Mouse (Mus musculus) hindbrain, postnatal 0 days (tissue): ENCODE measurements at regions not wholly inside any gene's neighbourhood (a gene's known extent, or its start where the extent isn't known, plus 50 kb on each side); places are given as distances from the start of the nearest gene placed in this dataset.

Experiments used
- ATAC-seq: fragments of 200-750 bp; cut with Nextera tagmentation; 2 replicates; pipeline ENCODE4 v1.8.0; 2017; ENCODE audit warnings: mild to moderate bottlenecking, moderate TSS enrichment, moderate library complexity
- DNase-seq: peaks from one replicate; pipeline ENCODE4 v3.0.0-alpha.2; 2015; ENCODE audit warnings: low spot score
- H3K27ac ChIP-seq: fragments of 300-500 bp; sonication (generic); 2 replicates; pipeline ENCODE4 v1.5.1; 2014; ENCODE audit warnings: mild to moderate bottlenecking
- H3K27me3 ChIP-seq: fragments of 300-500 bp; sonication (generic); 2 replicates; pipeline ENCODE4 v1.6.1; 2014; ENCODE audit warnings: low read length, mixed read lengths; ENCODE audit not compliant: insufficient read depth
- H3K36me3 ChIP-seq: fragments of 300-500 bp; sonication (generic); 2 replicates; pipeline ENCODE4 v1.6.1; 2014; ENCODE audit warnings: low read length, mixed read lengths; ENCODE audit not compliant: insufficient read depth
- H3K4me1 ChIP-seq: fragments of 300-500 bp; sonication (generic); 2 replicates; pipeline ENCODE4 v1.6.1; 2014; ENCODE audit warnings: antibody characterized with exemption, low read length, mixed read lengths; ENCODE audit not compliant: insufficient read depth
- H3K4me2 ChIP-seq: fragments of 300-500 bp; sonication (generic); 2 replicates; pipeline ENCODE4 v1.6.1; 2014; ENCODE audit warnings: low read depth, mild to moderate bottlenecking, low read length, moderate library complexity, mixed read lengths
- H3K4me3 ChIP-seq: fragments of 300-500 bp; sonication (generic); 2 replicates; pipeline ENCODE4 v1.5.1; 2014; ENCODE audit warnings: low read length
- H3K9ac ChIP-seq: fragments of 300-500 bp; sonication (generic); replicated peaks from 2 replicates; pipeline ENCODE4 v1.6.1; 2014; ENCODE audit warnings: mild to moderate bottlenecking, low read length, moderate library complexity, mixed read lengths
- H3K9me3 ChIP-seq: fragments of 300-500 bp; sonication (generic); 2 replicates; pipeline ENCODE4 v1.6.1; 2016; ENCODE audit warnings: low read length, mixed read lengths
- CTCF ChIP-seq: IDR thresholded peaks from 2 replicates; pipeline ENCODE4 v1.5.1; 2016; ENCODE audit warnings: antibody characterized with exemption, control low read depth, low read depth
- WGBS: fragments of 180-500 bp; shearing (Covaris S2); extraction: QIAGEN DNeasy Blood & Tissue Kit; methylation state at CpG from one replicate; pipeline ENCODE4 v1.1.7; 2014; 5-methylcytosine and 5-hydroxymethylcytosine counted together

GRCm38 (mm10) chr1:109471671-109472070 is 510.6 kb upstream of the Cdh7 start:
- no peak for TF ChIP-seq CTCF
- Histone ChIP-seq H3K4me3 (no peak overlapping the region), H3K27ac (no peak overlapping the region), H3K36me3 (no peaks in the 10 kb centered on the region), H3K9ac (no peak overlapping the region), H3K4me2 (no peak overlapping the region), H3K9me3 (no peaks in the 10 kb centered on the region), H3K27me3 (no peaks in the 10 kb centered on the region), H3K4me1 (no peaks in the 10 kb centered on the region)
- ATAC-seq (peak; percentile 82), DNase-seq (peak; percentile 76)
- WGBS: 44% methylated on average over 3 of the region's 3 CpGs

DNA sequence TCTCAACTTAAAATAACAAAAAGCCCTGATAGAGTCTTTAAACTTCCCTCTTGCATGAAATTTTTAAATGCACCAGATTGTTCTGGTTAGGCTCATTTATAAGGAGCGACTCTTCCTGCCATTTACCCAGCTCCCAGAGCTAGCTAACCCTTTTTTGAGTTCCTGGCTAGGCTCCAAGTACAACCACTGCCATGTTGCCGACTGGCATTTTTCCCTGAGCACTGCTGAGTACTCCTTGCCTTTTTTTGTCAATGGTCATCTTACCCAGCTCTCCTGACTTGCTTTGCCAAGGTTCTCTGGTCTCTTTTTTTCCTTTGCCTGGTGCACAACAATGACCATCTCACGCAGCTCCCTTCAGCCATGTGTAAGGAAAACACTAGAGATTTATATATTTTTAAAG is 500.8 kb upstream of the Cdh7 start:
- H3K27ac ChIP-seq: no peak overlapping the region
- H3K27me3 ChIP-seq: no peaks in the 10 kb centered on the region
- no peaks in the 10 kb centered on the region for H3K9me3 ChIP-seq
- TF ChIP-seq CTCF: no peak
- H3K4me1 ChIP-seq: no peaks in the 10 kb centered on the region
- ATAC-seq: no peak
- WGBS: 48% methylated on average over 3 of the region's 3 CpGs
- no peak overlapping the region for H3K4me3 ChIP-seq
- no peak overlapping the region for H3K4me2 ChIP-seq
- H3K9ac ChIP-seq: no peak overlapping the region
- no peaks in the 10 kb centered on the region for H3K36me3 ChIP-seq
- no peak for DNase-seq

DNA sequence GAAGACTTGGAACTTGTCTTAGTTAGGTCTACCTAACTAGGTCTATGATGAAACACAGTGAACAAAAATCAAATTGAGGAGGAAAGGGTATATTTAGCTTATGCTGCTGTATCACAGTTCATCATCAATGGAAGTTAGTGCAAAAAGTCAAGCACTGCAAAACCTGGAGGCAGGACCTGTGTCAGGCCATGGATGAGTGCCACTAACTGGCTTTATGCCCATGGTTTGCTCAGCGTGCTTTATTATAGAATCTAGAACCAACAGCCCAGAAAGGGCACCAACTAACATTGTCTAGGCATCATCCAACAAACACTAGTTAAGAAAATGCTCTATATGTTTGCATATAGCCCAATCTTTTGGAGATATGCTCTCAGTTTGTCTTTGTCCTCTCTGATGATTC is 486.3 kb upstream of the Cdh7 start:
- Histone ChIP-seq H3K9me3 (no peaks in the 10 kb centered on the region), H3K4me2 (no peak overlapping the region), H3K4me1 (no peaks in the 10 kb centered on the region), H3K27me3 (no peaks in the 10 kb centered on the region), H3K9ac (no peak overlapping the region), H3K27ac (no peak overlapping the region), H3K36me3 (no peaks in the 10 kb centered on the region), H3K4me3 (no peak overlapping the region)
- no peak for DNase-seq
- no peak for ATAC-seq
- no peak for TF ChIP-seq CTCF
- 57% methylated on average over 1 of the region's 1 CpGs for WGBS

DNA sequence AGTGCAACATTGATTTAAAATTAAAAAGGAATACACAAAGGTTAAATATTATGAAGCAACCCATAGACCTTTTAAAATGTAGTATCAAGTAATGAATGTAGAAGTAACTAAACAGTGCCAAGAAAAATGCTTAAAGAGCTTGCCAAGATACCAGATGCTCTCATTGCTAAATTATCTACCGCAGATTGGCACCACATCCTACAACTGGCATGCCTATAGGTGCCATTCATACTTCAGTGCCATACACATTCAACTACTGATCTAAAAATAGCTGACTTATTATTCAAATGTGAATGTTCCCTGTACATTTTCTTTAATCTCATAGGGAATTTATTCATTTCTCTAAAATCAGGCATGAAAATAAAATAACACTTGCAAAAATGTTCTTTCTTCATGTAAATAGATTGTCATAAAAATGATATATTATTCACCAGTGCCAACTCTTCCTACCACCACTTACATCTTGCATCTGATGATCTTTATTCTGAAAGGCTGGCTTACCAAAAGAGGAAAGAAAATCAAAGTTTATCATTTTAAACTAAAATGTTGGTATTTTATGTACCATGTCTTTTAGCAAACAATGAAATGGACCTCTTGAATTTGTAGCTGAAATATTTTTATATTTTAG is 469.5 kb upstream of the Cdh7 start:
- 49% methylated on average over 1 of the region's 1 CpGs for WGBS
- Histone ChIP-seq H3K9me3 (no peaks in the 10 kb centered on the region), H3K4me1 (no peaks in the 10 kb centered on the region), H3K36me3 (no peaks in the 10 kb centered on the region), H3K4me3 (no peak overlapping the region), H3K9ac (no peak overlapping the region), H3K27ac (no peak overlapping the region), H3K4me2 (no peak overlapping the region), H3K27me3 (no peaks in the 10 kb centered on the region)
- DNase-seq (peak; percentile 50), ATAC-seq (no peak)
- no peak for TF ChIP-seq CTCF

GRCm38 (mm10) chr1:109514375-109514774 is 467.9 kb upstream of the Cdh7 start:
- WGBS: 18% methylated on average over 1 of the region's 1 CpGs
- TF ChIP-seq CTCF: no peak
- Histone ChIP-seq H3K27ac (no peak overlapping the region), H3K9ac (no peak overlapping the region), H3K9me3 (no peaks in the 10 kb centered on the region), H3K27me3 (no peaks in the 10 kb centered on the region), H3K36me3 (no peaks in the 10 kb centered on the region), H3K4me3 (no peak overlapping the region), H3K4me2 (no peak overlapping the region), H3K4me1 (no peaks in the 10 kb centered on the region)
- DNase-seq (peak; percentile 25), ATAC-seq (no peak)
